Mouse (Mus musculus): Measurements from ENCODE around the gene T.

GRCm38 (mm10) chr17:8467771-8468170 lies 33.5 kb downstream of the T start:
- TF ChIP-seq GATA1 (IDR thresholded peaks at IDR 0.05; ENCODE audit: borderline replicate concordance, low read length) (no peak), FLI1 (IDR thresholded peaks at IDR 0.05; ENCODE audit: low read length) (no peak)

All from megakaryocyte, embryonic 14.5 days (primary cell).